Mouse (Mus musculus) hindbrain, embryonic 13.5 days (tissue): ENCODE data around the gene Nms. TPM values are rescaled to one million over a fixed set of nuclear protein-coding genes. Genes with fewer than 3 reads are reported as not detected.
A peak's percentile ranks its signal among the peaks of the same experiment; 100 is the strongest.

Source experiments
- ATAC-seq: fragments of 200-750 bp; cut with Nextera tagmentation; 2 replicates; pipeline ENCODE4 v1.8.0; 2017; ENCODE audit warnings: moderate TSS enrichment; ENCODE audit not compliant: low FRiP score
- H3K27ac ChIP-seq: fragments of 300-500 bp; sonication (generic); 2 replicates; pipeline ENCODE4 v1.5.1; 2015; ENCODE audit warnings: inconsistent platforms, mild to moderate bottlenecking, moderate library complexity
- H3K27me3 ChIP-seq: fragments of 300-500 bp; sonication (generic); 2 replicates; pipeline ENCODE4 v1.6.1; 2015; ENCODE audit warnings: mild to moderate bottlenecking, inconsistent platforms
- H3K36me3 ChIP-seq: fragments of 300-500 bp; sonication (generic); 2 replicates; pipeline ENCODE4 v1.6.1; 2015; ENCODE audit warnings: mild to moderate bottlenecking, inconsistent platforms
- H3K4me1 ChIP-seq: fragments of 300-500 bp; sonication (generic); replicated peaks from 2 replicates; pipeline ENCODE4 v1.6.1; 2015; ENCODE audit warnings: inconsistent platforms
- H3K4me2 ChIP-seq: fragments of 300-500 bp; sonication (generic); 2 replicates; pipeline ENCODE4 v1.6.1; 2015; ENCODE audit warnings: inconsistent platforms, mild to moderate bottlenecking, moderate library complexity
- H3K4me3 ChIP-seq: fragments of 300-500 bp; sonication (generic); 2 replicates; pipeline ENCODE4 v1.5.1; 2015; ENCODE audit warnings: mild to moderate bottlenecking, inconsistent platforms
- H3K9ac ChIP-seq: fragments of 300-500 bp; sonication (generic); 2 replicates; pipeline ENCODE4 v1.6.1; 2015; ENCODE audit warnings: mild to moderate bottlenecking, inconsistent platforms
- H3K9me3 ChIP-seq: fragments of 300-500 bp; sonication (generic); 2 replicates; pipeline ENCODE4 v1.6.1; 2016; ENCODE audit warnings: inconsistent platforms
- WGBS: fragments of 180-500 bp; shearing (Covaris S2); methylation state at CpG from one replicate; pipeline ENCODE4 v1.1.7; 2015; 5-methylcytosine and 5-hydroxymethylcytosine counted together
- polyA plus RNA-seq: library from polyadenylated mRNA; unstranded; fragments of >200 nt; fragmentation: Nextera tagmentation; extraction: Ambion mirVana; gene quantifications from 2 replicates; pipeline ENCODE4 v1.2.1, GENCODE M21; 2015

Gene Nms
- polyA plus RNA-seq, 1 experiment from 2014 or later, result 1.1 TPM

GRCm38 (mm10) chr1:38969116-38969515 is 30.2 kb downstream of the Nms start:
- Histone ChIP-seq H3K36me3 (no peaks in the 10 kb centered on the region), H3K4me3 (no peak overlapping the region), H3K4me2 (no peak overlapping the region), H3K27ac (no peak overlapping the region), H3K27me3 (no peaks in the 10 kb centered on the region), H3K4me1 (no peaks in the 10 kb centered on the region), H3K9me3 (no peaks in the 10 kb centered on the region), H3K9ac (no peak overlapping the region)
- no peak for ATAC-seq
- WGBS, result 88% methylated on average over 1 of the region's 1 CpGs

- no peaks in the 10 kb centered on the region for H3K27me3 ChIP-seq
- H3K4me1 ChIP-seq, result no peaks in the 10 kb centered on the region
- H3K4me2 ChIP-seq, result no peak overlapping the region
- 91% methylated on average over 3 of the region's 3 CpGs for WGBS
- no peaks in the 10 kb centered on the region for H3K36me3 ChIP-seq
- H3K27ac ChIP-seq, result no peak overlapping the region
- H3K4me3 ChIP-seq, result no peak overlapping the region
- no peak overlapping the region for H3K9ac ChIP-seq
- H3K9me3 ChIP-seq, result no peaks in the 10 kb centered on the region
- no peak for ATAC-seq
Observed at GRCm38 (mm10) chr1:38971712-38972111, 32.8 kb downstream of the Nms start.

- Histone ChIP-seq H3K4me1 (no peaks in the 10 kb centered on the region), H3K27me3 (no peaks in the 10 kb centered on the region), H3K27ac (no peak overlapping the region), H3K4me2 (no peak overlapping the region), H3K36me3 (no peaks in the 10 kb centered on the region), H3K9me3 (no peaks in the 10 kb centered on the region), H3K9ac (no peak overlapping the region), H3K4me3 (no peak overlapping the region)
- WGBS, result 91% methylated on average over 9 of the region's 9 CpGs
- ATAC-seq, result no peak
Observed at GRCm38 (mm10) chr1:38972986-38973592, 34.1 kb downstream of the Nms start.

DNA sequence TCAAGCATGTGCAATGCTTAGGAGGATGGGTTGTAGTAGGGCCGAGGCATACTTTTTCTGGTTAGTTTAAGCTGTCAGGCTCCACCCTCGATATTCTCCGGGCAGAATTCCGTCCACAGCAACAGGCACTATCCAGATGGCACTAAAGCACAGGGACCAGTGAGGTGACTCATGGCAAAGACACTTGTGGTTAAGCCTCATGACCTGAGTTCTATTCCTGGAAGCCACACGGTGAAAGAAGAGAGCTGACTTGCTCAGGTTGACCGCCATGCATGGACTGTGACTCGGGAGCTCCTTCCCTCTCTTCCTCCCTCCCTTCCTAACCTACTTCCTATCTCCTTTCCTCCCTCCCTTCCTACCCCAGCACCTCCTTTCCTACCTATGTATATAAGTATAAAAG is 41.0 kb downstream of the Nms start:
- ATAC-seq, result no peak
- Histone ChIP-seq H3K27me3 (no peaks in the 10 kb centered on the region), H3K36me3 (no peaks in the 10 kb centered on the region), H3K27ac (no peak overlapping the region), H3K9me3 (no peaks in the 10 kb centered on the region), H3K4me2 (no peak overlapping the region), H3K4me1 (no peaks in the 10 kb centered on the region), H3K4me3 (no peak overlapping the region), H3K9ac (no peak overlapping the region)
- 88% methylated on average over 7 of the region's 7 CpGs for WGBS

DNA sequence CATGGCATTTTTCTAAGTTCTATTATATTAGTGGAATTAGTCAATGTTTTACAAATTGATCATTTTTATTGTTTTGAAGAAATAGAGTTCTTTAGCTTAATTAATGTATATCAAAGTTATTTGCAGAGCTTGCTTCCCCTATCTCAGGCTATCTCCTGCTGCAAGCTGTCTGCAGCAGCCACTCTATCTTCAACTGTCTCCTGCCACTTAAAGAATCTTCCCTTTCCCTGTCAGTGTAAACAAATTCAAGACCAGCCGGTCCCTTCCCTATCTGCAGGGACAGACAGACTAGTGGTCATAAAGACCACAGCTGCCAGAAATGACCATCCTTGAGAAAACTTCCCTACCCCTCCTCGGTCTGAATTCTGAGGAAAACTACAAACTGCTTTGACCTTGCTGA is 44.9 kb downstream of the Nms start:
- H3K4me1 ChIP-seq, result peaks cover 11% of the 10 kb centered on the region
- 83% methylated on average over 2 of the region's 2 CpGs for WGBS
- no peak for ATAC-seq

DNA sequence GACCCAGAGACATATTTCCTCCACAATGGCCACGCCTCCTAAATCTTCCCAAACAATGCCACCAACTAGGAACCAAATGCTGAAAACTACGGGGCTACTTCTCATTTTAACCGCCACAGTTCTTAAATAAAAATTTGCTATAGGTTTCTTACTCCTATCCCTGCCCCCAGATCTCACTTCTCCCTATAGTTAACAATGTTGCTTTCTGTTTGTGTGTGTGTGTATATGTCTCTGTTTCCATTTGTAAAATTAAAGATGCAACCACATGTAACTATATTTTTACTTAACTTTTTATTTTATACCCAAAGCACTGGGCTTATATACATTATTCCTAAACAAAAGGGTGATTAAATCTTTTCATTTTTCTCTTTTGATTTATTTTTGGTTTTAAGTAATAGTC is 46.4 kb downstream of the Nms start, which contains the start of gene Pdcl3:
TSS of gene Pdcl3 (plus strand) at position 301 of the 400 bp plus-strand sequence.
- no peaks in the 10 kb centered on the region for H3K27me3 ChIP-seq
- no peak within 1 kb of the TSS for H3K27ac ChIP-seq
- no peak within 1 kb of the TSS for H3K4me2 ChIP-seq
- H3K9me3 ChIP-seq, result no peaks in the 10 kb centered on the region
- H3K4me3 ChIP-seq, result no peak within 1 kb of the TSS
- 91% methylated on average over 3 of the region's 3 CpGs for WGBS
- ATAC-seq, result no peak
- H3K4me1 ChIP-seq, result peaks cover 18% of the 10 kb centered on the region
- H3K36me3 ChIP-seq, result no peaks in the 10 kb centered on the region; the same call in 1 of the 2 replicates
- H3K9ac ChIP-seq, result no peak within 1 kb of the TSS

More for the DNA sequence above, 44.9 kb downstream of the Nms start:
- Histone ChIP-seq H3K9ac (no peak overlapping the region), H3K36me3 (no peaks in the 10 kb centered on the region), H3K27ac (no peak overlapping the region), H3K9me3 (no peaks in the 10 kb centered on the region), H3K27me3 (no peaks in the 10 kb centered on the region), H3K4me3 (no peak overlapping the region), H3K4me2 (no peak overlapping the region)

GRCm38 (mm10) chr1:38987080-38987864 is 48.3 kb downstream of the Nms start:
- Histone ChIP-seq H3K9me3 (no peaks in the 10 kb centered on the region), H3K4me1 (peaks cover 35% of the 10 kb centered on the region), H3K27ac (peak overlapping the region; percentile 86), H3K27me3 (no peaks in the 10 kb centered on the region), H3K9ac (peak overlapping the region; percentile 80), H3K4me2 (peak overlapping the region; percentile 85), H3K4me3 (peak overlapping the region; percentile 63), H3K36me3 (peaks cover 15% of the 10 kb centered on the region)
- 6% methylated on average over 38 of the region's 38 CpGs for WGBS
- ATAC-seq, result peak; percentile 99

GRCm38 (mm10) chr1:38987865-38988211 is 48.9 kb downstream of the Nms start:
- Histone ChIP-seq H3K4me1 (peaks cover 40% of the 10 kb centered on the region), H3K4me3 (peak overlapping the region; percentile 63), H3K9me3 (no peaks in the 10 kb centered on the region), H3K4me2 (peak overlapping the region; percentile 85), H3K9ac (peak overlapping the region; percentile 80), H3K27ac (peak overlapping the region; percentile 86), H3K36me3 (peaks cover 20% of the 10 kb centered on the region), H3K27me3 (no peaks in the 10 kb centered on the region)
- WGBS, result under 1% methylated on average over 25 of the region's 25 CpGs
- peak; percentile 89 for ATAC-seq

- H3K4me2 ChIP-seq, result peak overlapping the region; percentile 85
- peaks cover 40% of the 10 kb centered on the region for H3K4me1 ChIP-seq
- peak overlapping the region; percentile 63 for H3K4me3 ChIP-seq
- peak; percentile 17; the same call in 1 of the 2 replicates for ATAC-seq
- 44% methylated on average over 7 of the region's 7 CpGs for WGBS
- no peaks in the 10 kb centered on the region for H3K9me3 ChIP-seq
- H3K9ac ChIP-seq, result peak overlapping the region; percentile 80
- H3K27me3 ChIP-seq, result no peaks in the 10 kb centered on the region
- peak overlapping the region; percentile 86 for H3K27ac ChIP-seq
- peaks cover 23% of the 10 kb centered on the region for H3K36me3 ChIP-seq
Observed at GRCm38 (mm10) chr1:38988357-38988756, 49.4 kb downstream of the Nms start.

DNA sequence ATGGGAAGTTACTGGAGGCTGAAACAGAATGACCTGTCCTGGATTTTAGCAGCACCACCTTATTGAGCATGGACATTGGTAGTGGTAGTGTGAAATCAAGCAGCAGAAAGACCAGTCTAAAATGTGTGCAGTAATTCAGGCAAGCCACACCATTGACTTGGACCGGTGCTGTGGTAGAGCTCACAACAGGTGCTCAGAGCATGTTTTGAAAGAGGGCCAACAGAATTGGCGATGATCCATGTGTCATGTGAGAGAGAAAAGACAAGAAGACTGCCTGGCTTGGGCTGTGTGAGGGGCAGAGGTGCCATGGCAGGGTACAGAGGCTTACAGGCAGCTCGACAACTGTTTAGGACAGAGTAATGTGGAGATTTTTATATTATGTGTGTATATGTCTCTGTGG is 53.4 kb downstream of the Nms start:
- 90% methylated on average over 3 of the region's 3 CpGs for WGBS
- Histone ChIP-seq H3K27me3 (no peaks in the 10 kb centered on the region), H3K4me1 (peaks cover 36% of the 10 kb centered on the region), H3K36me3 (peaks cover 57% of the 10 kb centered on the region), H3K9me3 (no peaks in the 10 kb centered on the region), H3K9ac (no peak overlapping the region), H3K4me2 (no peak overlapping the region), H3K27ac (no peak overlapping the region), H3K4me3 (no peak overlapping the region)
- no peak for ATAC-seq
